Mouse (Mus musculus) embryo, embryonic 11.5 days (tissue): ENCODE data around the gene Gm43517.

Experiments used
- DNase-seq: peaks from one replicate; pipeline ENCODE4 v3.0.0-alpha.2; 2012; ENCODE audit warnings: low read depth, low spot score

Gm43517 gene

DNA sequence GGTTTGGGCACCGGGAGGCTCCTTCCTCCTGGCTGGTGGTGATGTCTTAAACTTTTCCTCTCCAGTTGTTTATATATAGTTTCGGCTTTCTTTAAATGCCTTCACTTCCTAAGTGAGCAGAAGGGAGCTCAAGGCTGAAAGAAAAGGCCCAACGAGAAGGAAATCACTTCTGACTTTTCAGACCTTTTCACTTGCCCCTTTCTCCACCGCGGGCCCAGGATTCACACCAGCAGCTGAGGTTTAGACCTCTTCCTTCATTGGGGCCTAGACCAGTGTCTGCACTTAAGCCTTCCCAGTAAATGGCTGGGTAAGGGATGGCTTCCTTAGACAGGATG is 16.8 kb downstream of the Gm43517 start:
- DNase-seq, result no peak

DNA sequence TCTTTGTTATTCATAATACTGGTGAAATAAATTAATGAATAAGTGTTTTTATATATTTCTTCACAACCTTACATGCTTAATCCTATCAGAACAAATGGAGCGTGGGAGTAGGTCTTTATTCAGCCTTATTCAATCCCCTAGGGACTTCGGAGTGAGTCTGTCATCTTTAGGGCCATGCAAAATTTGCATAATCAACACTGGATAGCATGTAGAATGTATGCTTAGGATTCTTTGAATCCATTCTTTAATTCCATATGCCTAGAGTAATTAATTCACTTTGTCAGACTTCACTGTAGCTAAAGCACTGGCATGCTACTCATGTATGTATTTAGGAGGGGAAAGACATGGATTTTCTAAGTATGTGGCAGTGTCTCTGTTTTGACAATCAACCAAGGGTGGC is 24.9 kb downstream of the Gm43517 start:
- DNase-seq, result no peak

DNA sequence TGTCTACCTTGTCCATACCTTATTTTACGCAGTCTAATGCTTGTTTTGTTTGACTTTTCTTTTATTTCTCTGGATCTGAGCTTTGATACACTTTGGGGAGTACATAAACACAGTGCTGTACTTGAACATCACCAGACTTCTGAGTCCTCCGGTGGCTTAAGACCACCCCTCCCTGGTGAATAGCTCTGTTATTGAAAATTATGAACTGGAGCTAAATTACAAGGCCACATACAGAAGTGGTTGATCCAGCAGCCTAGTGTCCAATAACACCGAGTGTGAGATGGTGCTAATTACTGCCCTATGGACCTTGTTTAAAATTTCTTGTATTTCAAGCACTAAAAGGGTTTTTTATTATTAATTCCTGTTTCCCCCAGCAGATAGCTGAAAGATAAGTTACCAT is 33.0 kb downstream of the Gm43517 start:
- DNase-seq, result no peak
